Mouse (Mus musculus): ENCODE measurements at regions not wholly inside any gene's neighbourhood (a gene's known extent, or its start where the extent isn't known, plus 50 kb on each side); places are given as distances from the start of the nearest gene placed in this dataset.
"Not testable (repeated sequence)": the region's sequence is repeated elsewhere in the genome, so short reads cannot be mapped to it uniquely, and the experiment has no call there.

- in situ Hi-C loops (cut with MboI, MseI): no loop called here
Observed at GRCm38 (mm10) chr17:69563165-69563564, 124.0 kb downstream of the Akain1 start.

GRCm38 (mm10) chr17:69571070-69571669 is 132.0 kb downstream of the Akain1 start:
- in situ Hi-C loops (cut with MboI, MseI): not testable (repeated sequence)

GRCm38 (mm10) chr17:69590553-69590952 is 151.4 kb downstream of the Akain1 start:
- in situ Hi-C loops (cut with MboI, MseI): no loop called here

GRCm38 (mm10) chr17:69597773-69598295 is 158.7 kb downstream of the Akain1 start:
- in situ Hi-C loops (cut with MboI, MseI): no loop called here

GRCm38 (mm10) chr17:69598461-69598860 is 159.3 kb downstream of the Akain1 start:
- in situ Hi-C loops (cut with MboI, MseI): no loop called here

GRCm38 (mm10) chr17:69603596-69603995 is 164.5 kb downstream of the Akain1 start:
- in situ Hi-C loops (cut with MboI, MseI): no loop called here

- in situ Hi-C loops (cut with MboI, MseI): no loop called here
Observed at GRCm38 (mm10) chr17:69604698-69605097, 165.6 kb downstream of the Akain1 start.

GRCm38 (mm10) chr17:69605458-69605857 is 166.3 kb downstream of the Akain1 start:
- in situ Hi-C loops (cut with MboI, MseI): no loop called here

GRCm38 (mm10) chr17:69631411-69631810 is 192.3 kb downstream of the Akain1 start:
- in situ Hi-C loops (cut with MboI, MseI): no loop called here

GRCm38 (mm10) chr17:69650496-69650895 is 211.4 kb downstream of the Akain1 start:
- in situ Hi-C loops (cut with MboI, MseI): not testable (repeated sequence)

- in situ Hi-C loops (cut with MboI, MseI): no loop called here
Observed at GRCm38 (mm10) chr17:69654586-69654985, 215.5 kb downstream of the Akain1 start.

- in situ Hi-C loops (cut with MboI, MseI): no loop called here
Observed at GRCm38 (mm10) chr17:69672530-69672929, 233.4 kb downstream of the Akain1 start.

GRCm38 (mm10) chr17:69683091-69683490 is 244.0 kb downstream of the Akain1 start:
- in situ Hi-C loops (cut with MboI, MseI): no loop called here

- in situ Hi-C loops (cut with MboI, MseI): no loop called here
Observed at GRCm38 (mm10) chr17:69685625-69686257, 246.6 kb downstream of the Akain1 start.

- in situ Hi-C loops (cut with MboI, MseI): no loop called here
Observed at GRCm38 (mm10) chr17:69686383-69686782, 247.3 kb downstream of the Akain1 start.

GRCm38 (mm10) chr17:69695341-69695740 is 256.2 kb downstream of the Akain1 start:
- in situ Hi-C loops (cut with MboI, MseI): no loop called here

- in situ Hi-C loops (cut with MboI, MseI): no loop called here
Observed at GRCm38 (mm10) chr17:69727325-69727724, 241.5 kb upstream of the Dlgap1 start.

GRCm38 (mm10) chr17:69732981-69733380 is 235.9 kb upstream of the Dlgap1 start:
- in situ Hi-C loops (cut with MboI, MseI): no loop called here

- in situ Hi-C loops (cut with MboI, MseI): no loop called here
Observed at GRCm38 (mm10) chr17:69736379-69737096, 232.3 kb upstream of the Dlgap1 start.

GRCm38 (mm10) chr17:69769002-69769421 is 199.9 kb upstream of the Dlgap1 start:
- in situ Hi-C loops (cut with MboI, MseI): no loop called here

- in situ Hi-C loops (cut with MboI, MseI): no loop called here
Observed at GRCm38 (mm10) chr17:69770046-69770445, 198.8 kb upstream of the Dlgap1 start.

GRCm38 (mm10) chr17:69781201-69781600 is 187.7 kb upstream of the Dlgap1 start:
- in situ Hi-C loops (cut with MboI, MseI): loop anchor here (10.0 kb wide), 1 partner anchor 1796 kb away; no protein-coding TSS in a partner anchor

Measured in T-helper 2 cell (primary cell).